In the genomic region with DNA sequence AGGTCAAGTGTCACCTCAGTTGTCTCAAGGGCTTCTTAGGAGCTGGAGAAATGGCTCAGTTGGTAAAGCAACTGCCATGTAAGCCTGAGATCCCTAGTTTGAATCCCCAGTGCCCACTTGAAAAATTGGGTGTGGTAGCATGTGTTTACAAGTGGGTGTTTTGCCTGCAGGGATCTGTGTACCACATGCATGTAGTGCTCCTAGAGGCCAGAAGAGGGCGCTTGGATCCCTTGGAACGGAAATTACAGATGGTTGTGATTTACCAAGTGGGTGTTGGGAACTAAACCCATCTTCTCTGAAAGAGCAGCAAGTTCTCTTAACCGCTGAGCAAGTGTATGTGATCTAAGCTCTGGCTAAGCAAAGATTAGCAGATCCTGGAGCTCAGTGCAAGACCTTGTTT, we compare ENCODE assay signal across 13 mouse cellular contexts.
A peak's percentile ranks its signal among the peaks of the same experiment; 100 is the strongest.
DNase-seq lines count a peak whose midpoint lies in the region; ATAC-seq and TF ChIP-seq lines count a peak whose summit lies in the region.
"Had no signal": no experiment of that assay in that cellular context is flagged by ENCODE, and none has a peak within 500 bp of the region (broad histone marks: within the 10 kb centered on the region; RNA-seq: fewer than 3 reads in every experiment).

No protein-coding gene starts in this region.

- TF ChIP-seq POLR2A in heart, adult 2 months (IDR thresholded peaks at IDR 0.05; ENCODE audit: insufficient read depth, low read depth, low read length) = no peak
- TF ChIP-seq POLR2A in bone marrow, adult 2 months (IDR thresholded peaks at IDR 0.05; ENCODE audit: borderline replicate concordance, control insufficient read depth, low read depth, low read length) = no peak

- H3K27me3 ChIP-seq in heart, adult 2 months (ENCODE audit: control insufficient read depth, insufficient read depth, low read length) = no peaks in the 10 kb centered on the region
- no peaks in the 10 kb centered on the region for H3K27me3 ChIP-seq in heart, embryonic 10.5 days (ENCODE audit: insufficient read depth, poor library complexity, severe bottlenecking)
- no peaks in the 10 kb centered on the region for H3K27me3 ChIP-seq in midbrain, postnatal 0 days (ENCODE audit: insufficient read depth, low read length)
- H3K27me3 ChIP-seq in midbrain, embryonic 10.5 days (ENCODE audit: low read depth, poor library complexity, severe bottlenecking) = peaks cover 15% of the 10 kb centered on the region
- H3K27me3 ChIP-seq in stomach, postnatal 0 days (ENCODE audit: control insufficient read depth, insufficient read depth, low read length) = no peaks in the 10 kb centered on the region
- H3K27me3 ChIP-seq: heart, embryonic 13.5 days had no signal

- no peaks in the 10 kb centered on the region for H3K36me3 ChIP-seq in heart, adult 2 months (ENCODE audit: control insufficient read depth, insufficient read depth, low read length)
- H3K36me3 ChIP-seq in heart, embryonic 10.5 days = no peaks in the 10 kb centered on the region
- no peaks in the 10 kb centered on the region for H3K36me3 ChIP-seq in midbrain, postnatal 0 days (ENCODE audit: insufficient read depth, low read length)
- no peaks in the 10 kb centered on the region for H3K36me3 ChIP-seq in midbrain, embryonic 10.5 days
- no peaks in the 10 kb centered on the region for H3K36me3 ChIP-seq in stomach, postnatal 0 days (ENCODE audit: control insufficient read depth, insufficient read depth, low read length)
- H3K36me3 ChIP-seq: heart, embryonic 13.5 days had no signal

- no peaks in the 10 kb centered on the region for H3K79me2 ChIP-seq in heart, adult 2 months (replicated peaks; ENCODE audit: control insufficient read depth, insufficient read depth, low read length)

- TF ChIP-seq EP300 in heart, adult 2 months (IDR thresholded peaks at IDR 0.05; ENCODE audit: insufficient read depth, low read depth, low read length) = no peak
- TF ChIP-seq EP300 in stomach, postnatal 0 days (optimal IDR thresholded peaks at IDR 0.05) = no peak

- ATAC-seq in midbrain, postnatal 0 days (ENCODE audit: low FRiP score) = no peak
- ATAC-seq in stomach, postnatal 0 days (ENCODE audit: low FRiP score, low TSS enrichment) = no peak
- no peak for ATAC-seq in cerebellum, adult (ENCODE audit: insufficient number of reproducible peaks, low FRiP score, low TSS enrichment)

- no peaks in the 10 kb centered on the region for H3K9me3 ChIP-seq in heart, embryonic 10.5 days
- H3K9me3 ChIP-seq in midbrain, postnatal 0 days (ENCODE audit: low read length) = no peaks in the 10 kb centered on the region
- 0 out of 2 replicates have a peak, but pooled peaks cover 7% of the 10 kb centered on the region for H3K9me3 ChIP-seq in midbrain, embryonic 10.5 days (replicated peaks)
- no peaks in the 10 kb centered on the region for H3K9me3 ChIP-seq in stomach, postnatal 0 days (ENCODE audit: control insufficient read depth, low read length)

- no peak overlapping the region for H3K4me3 ChIP-seq in heart, adult 2 months
- no peak overlapping the region for H3K4me3 ChIP-seq in heart, embryonic 10.5 days
- no peak overlapping the region for H3K4me3 ChIP-seq in midbrain, postnatal 0 days (ENCODE audit: low read depth, low read length)
- H3K4me3 ChIP-seq in midbrain, embryonic 10.5 days = no peak overlapping the region
- H3K4me3 ChIP-seq in bone marrow, adult 2 months (replicated peaks; ENCODE audit: control insufficient read depth, low read depth, low read length) = no peak overlapping the region
- H3K4me3 ChIP-seq in stomach, postnatal 0 days (ENCODE audit: low read depth, low read length) = no peak overlapping the region
- H3K4me3 ChIP-seq: heart, embryonic 13.5 days had no signal

- no peak overlapping the region for H3K9ac ChIP-seq in heart, adult 2 months (ENCODE audit: low read depth, low read length)
- H3K9ac ChIP-seq in midbrain, postnatal 0 days (replicated peaks; ENCODE audit: low read length, poor library complexity, severe bottlenecking) = no peak overlapping the region
- H3K9ac ChIP-seq in stomach, postnatal 0 days (ENCODE audit: low read length) = no peak overlapping the region
- H3K9ac ChIP-seq: heart, embryonic 13.5 days had no signal

- DNase-seq in heart, adult 2 months = no peak
- DNase-seq in heart, embryonic 10.5 days (ENCODE audit: low spot score) = no peak
- DNase-seq in midbrain, postnatal 0 days (ENCODE audit: low spot score) = no peak
- no peak for DNase-seq in midbrain, embryonic 10.5 days (ENCODE audit: low spot score)
- DNase-seq in stomach, postnatal 0 days (ENCODE audit: low spot score) = no peak
- DNase-seq in frontal cortex, postnatal 10 days (ENCODE audit: low spot score in 2 of 2) = no peak
- DNase-seq: cerebellum, adult 11-12 months; kidney, postnatal 10 days; thymus, postnatal 4 days had no signal

- 61% methylated on average over 3 of the region's 3 CpGs for WGBS in heart, adult 2 months
- 60% methylated on average over 3 of the region's 3 CpGs for WGBS in heart, embryonic 10.5 days
- WGBS in midbrain, postnatal 0 days = 55% methylated on average over 3 of the region's 3 CpGs
- WGBS in midbrain, embryonic 10.5 days = 54% methylated on average over 3 of the region's 3 CpGs
- WGBS in bone marrow, adult 2 months = 51% methylated on average over 3 of the region's 3 CpGs
- 60% methylated on average over 3 of the region's 3 CpGs for WGBS in stomach, postnatal 0 days

- no peak overlapping the region for H3K27ac ChIP-seq in heart, adult 2 months
- no peak overlapping the region for H3K27ac ChIP-seq in heart, embryonic 10.5 days
- no peak overlapping the region for H3K27ac ChIP-seq in midbrain, postnatal 0 days (ENCODE audit: low read depth, low read length)
- H3K27ac ChIP-seq in midbrain, embryonic 10.5 days (replicated peaks) = no peak overlapping the region
- no peak overlapping the region for H3K27ac ChIP-seq in bone marrow, adult 2 months (ENCODE audit: control insufficient read depth, insufficient read depth, low read depth, low read length, poor library complexity)
- H3K27ac ChIP-seq in stomach, postnatal 0 days (replicated peaks) = no peak overlapping the region
- H3K27ac ChIP-seq: heart, embryonic 13.5 days had no signal

- TF ChIP-seq CTCF in heart, adult 2 months (IDR thresholded peaks at IDR 0.05) = peak; percentile 45
- peak; percentile 30 for TF ChIP-seq CTCF in midbrain, postnatal 0 days (IDR thresholded peaks at IDR 0.05)
- TF ChIP-seq CTCF in bone marrow, adult 2 months (IDR thresholded peaks at IDR 0.05; ENCODE audit: control insufficient read depth, insufficient read depth, low read length) = peak; percentile 47
- TF ChIP-seq CTCF in stomach, postnatal 0 days (IDR thresholded peaks at IDR 0.05; ENCODE audit: low read depth) = peak; percentile 40

- no peak overlapping the region for H3K4me2 ChIP-seq in midbrain, postnatal 0 days (ENCODE audit: low read depth, low read length, poor library complexity, severe bottlenecking)
- H3K4me2 ChIP-seq in stomach, postnatal 0 days (replicated peaks; ENCODE audit: low read depth) = no peak overlapping the region
- H3K4me2 ChIP-seq: heart, embryonic 13.5 days; midbrain, embryonic 11.5 days had no signal

- no peaks in the 10 kb centered on the region; the same call in 1 of the 2 replicates for H3K4me1 ChIP-seq in heart, adult 2 months (ENCODE audit: control insufficient read depth, insufficient read depth, low read length)
- H3K4me1 ChIP-seq in heart, embryonic 10.5 days = peaks cover 24% of the 10 kb centered on the region
- H3K4me1 ChIP-seq in midbrain, postnatal 0 days (ENCODE audit: insufficient read depth, low read length) = 0 out of 2 replicates have a peak, but pooled peaks cover 3% of the 10 kb centered on the region
- H3K4me1 ChIP-seq in midbrain, embryonic 10.5 days = peaks cover 21% of the 10 kb centered on the region
- H3K4me1 ChIP-seq in bone marrow, adult 2 months (ENCODE audit: control insufficient read depth, insufficient read depth, low read length) = no peaks in the 10 kb centered on the region; the same call in 1 of the 2 replicates
- H3K4me1 ChIP-seq in stomach, postnatal 0 days (replicated peaks; ENCODE audit: control insufficient read depth, insufficient read depth) = no peaks in the 10 kb centered on the region

- intact Hi-C loops in heart, adult 2 months (cut with DNase I) = no loop called here
